Mouse (Mus musculus) myocyte (in vitro differentiated cells): Measurements from ENCODE around the gene Tm2d1. TPM values are rescaled to one million over a fixed set of nuclear protein-coding genes. Genes with fewer than 3 reads are reported as not detected.

Source experiments
- H3K27me3 ChIP-seq: one replicate; pipeline ENCODE4 v1.6.1; 2011; ENCODE audit not compliant: control insufficient read depth, insufficient read depth, insufficient read length
- H3K36me3 ChIP-seq: one replicate; pipeline ENCODE4 v1.6.1; 2011; ENCODE audit not compliant: control insufficient read depth, insufficient read depth
- H3K4me2 ChIP-seq: one replicate; pipeline ENCODE4 v1.6.1; 2011; ENCODE audit warnings: low read depth, control low read depth
- H3K4me3 ChIP-seq: one replicate; pipeline ENCODE4 v1.5.1; 2011; ENCODE audit warnings: mild to moderate bottlenecking, control low read depth, moderate library complexity
- H3K79me2 ChIP-seq: one replicate; pipeline ENCODE4 v1.6.1; 2011; ENCODE audit not compliant: control insufficient read depth, insufficient read depth
- H3ac ChIP-seq: one replicate; pipeline ENCODE4 v1.6.1; 2011; ENCODE audit not compliant: control insufficient read depth, insufficient read length
- CEBPB ChIP-seq: IDR thresholded peaks from 2 replicates; pipeline ENCODE4 v1.6.1; 2011; ENCODE audit warnings: mild to moderate bottlenecking, moderate library complexity; ENCODE audit not compliant: poor library complexity, insufficient read depth, severe bottlenecking
- E2F4 ChIP-seq: IDR thresholded peaks from one replicate; pipeline ENCODE4 v1.6.1; 2011; ENCODE audit warnings: mild to moderate bottlenecking, control low read depth, moderate library complexity; ENCODE audit not compliant: insufficient read depth
- MAX ChIP-seq: IDR thresholded peaks from one replicate; pipeline ENCODE4 v1.6.1; 2011; ENCODE audit warnings: low read depth, mild to moderate bottlenecking, control low read depth
- MYOD1 ChIP-seq, 3 experiments: IDR thresholded peaks; one replicate each; pipeline ENCODE4 v1.6.1; 2011; ENCODE audit warnings: control low read depth in 2 of 3, low read depth in 2 of 3, mild to moderate bottlenecking in 2 of 3, moderate library complexity in 1 of 3; ENCODE audit not compliant: insufficient read length in 2 of 3, control insufficient read depth in 1 of 3
- MYOG ChIP-seq, 3 experiments: IDR thresholded peaks; one replicate each; pipeline ENCODE4 v1.6.1; 2011; ENCODE audit warnings: control low read depth in 2 of 3, low read depth in 2 of 3, mild to moderate bottlenecking in 2 of 3; ENCODE audit not compliant: insufficient read length in 2 of 3, control insufficient read depth in 1 of 3, insufficient read depth in 1 of 3
- POLR2A ChIP-seq: IDR thresholded peaks from one replicate; pipeline ENCODE4 v1.6.1; 2011; ENCODE audit warnings: low read depth, mild to moderate bottlenecking, control low read depth, moderate library complexity; ENCODE audit not compliant: insufficient read length
- POLR2AphosphoS2 ChIP-seq: IDR thresholded peaks from one replicate; pipeline ENCODE4 v1.6.1; 2011; ENCODE audit warnings: low read depth, control low read depth; ENCODE audit not compliant: insufficient read length
- REST ChIP-seq: IDR thresholded peaks from one replicate; pipeline ENCODE4 v1.6.1; 2011; ENCODE audit warnings: mild to moderate bottlenecking, control low read depth, moderate library complexity; ENCODE audit not compliant: insufficient read depth, insufficient read length
- SRF ChIP-seq: IDR thresholded peaks from one replicate; pipeline ENCODE4 v1.6.1; 2011; ENCODE audit warnings: low read depth; ENCODE audit not compliant: control insufficient read depth, insufficient read length
- TCF12 ChIP-seq: IDR thresholded peaks from one replicate; pipeline ENCODE4 v1.6.1; 2011; ENCODE audit warnings: mild to moderate bottlenecking, control low read depth; ENCODE audit not compliant: poor library complexity, insufficient read depth, severe bottlenecking
- TCF3 ChIP-seq: IDR thresholded peaks from one replicate; pipeline ENCODE4 v1.6.1; 2011; ENCODE audit warnings: low read depth, control low read depth; ENCODE audit not compliant: insufficient read length
- USF1 ChIP-seq: IDR thresholded peaks from one replicate; pipeline ENCODE4 v1.6.1; 2011; ENCODE audit warnings: low read depth, mild to moderate bottlenecking, control low read depth, moderate library complexity
- polyA plus RNA-seq: library from polyadenylated mRNA; unstranded; fragments of >200 nt; fragmentation: generic; extraction: Trizol; gene quantifications from one replicate; pipeline ENCODE4 v1.2.1, GENCODE M21; 2012; ENCODE audit warnings: missing spikeins

The Tm2d1 gene
- polyA plus RNA-seq, 1 experiment, result 41.0 TPM

DNA sequence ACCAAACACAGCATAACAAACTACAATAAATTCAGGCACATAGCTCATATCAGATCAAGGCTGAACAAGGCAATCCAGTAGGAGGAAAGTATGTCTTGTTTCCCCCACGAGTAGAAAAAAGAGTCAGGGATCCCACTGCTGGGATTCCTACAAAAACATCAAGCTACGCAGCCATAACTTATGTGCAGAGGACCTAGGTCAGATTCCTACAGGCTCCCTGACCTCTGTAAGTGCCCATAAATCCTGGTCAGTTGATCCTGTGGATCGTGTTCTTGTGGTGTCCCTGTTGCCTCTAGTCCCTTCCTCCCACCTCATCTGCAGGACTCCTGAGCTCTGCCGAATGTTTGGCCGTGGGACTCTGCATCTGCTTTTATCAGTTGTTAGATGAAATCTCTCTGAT, 1.9 kb upstream of the Tm2d1 start:
- no peak overlapping the region for H3K4me2 ChIP-seq
- TF ChIP-seq MYOG (IDR thresholded peaks at IDR 0.05; ENCODE audit: control insufficient read depth in 1 of 3, insufficient read depth in 1 of 3, insufficient read length in 2 of 3, low read depth in 2 of 3) (no peak), TCF12 (no peak), MAX (no peak), REST (no peak), POLR2AphosphoS2 (no peak), CEBPB (no peak), SRF (no peak), USF1 (no peak), E2F4 (no peak), TCF3 (no peak), MYOD1 (IDR thresholded peaks at IDR 0.05; ENCODE audit: control insufficient read depth in 1 of 3, insufficient read length in 2 of 3, low read depth in 2 of 3) (no peak), POLR2A (no peak)

DNA sequence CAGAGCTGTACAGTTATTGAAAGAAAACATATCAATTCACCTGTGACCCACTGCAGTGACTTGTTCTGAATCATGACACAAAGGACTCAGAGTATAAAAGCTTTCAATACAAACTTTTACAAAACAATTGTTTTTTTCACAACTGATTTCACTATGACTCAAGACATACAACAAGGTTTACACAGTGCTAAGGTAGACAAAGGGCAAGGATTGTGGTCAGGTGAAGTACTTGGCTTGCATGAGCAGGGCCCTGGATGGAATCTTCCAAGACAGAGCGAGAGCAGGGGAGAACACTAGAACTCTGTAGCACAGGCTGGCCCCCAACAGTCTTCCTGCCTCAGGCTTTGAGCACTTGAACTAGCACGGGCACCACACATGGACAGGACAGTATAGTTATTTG, 6.2 kb downstream of the Tm2d1 start:
- no peak for TF ChIP-seq POLR2AphosphoS2
- no peak for TF ChIP-seq TCF12
- TF ChIP-seq SRF, result no peak
- no peak for TF ChIP-seq USF1
- TF ChIP-seq REST, result no peak
- TF ChIP-seq CEBPB, result no peak
- no peak for TF ChIP-seq MYOG (IDR thresholded peaks at IDR 0.05; ENCODE audit: control insufficient read depth in 1 of 3, insufficient read depth in 1 of 3, insufficient read length in 2 of 3, low read depth in 2 of 3)
- TF ChIP-seq POLR2A, result no peak
- no peak for TF ChIP-seq TCF3
- TF ChIP-seq MYOD1 (IDR thresholded peaks at IDR 0.05; ENCODE audit: control insufficient read depth in 1 of 3, insufficient read length in 2 of 3, low read depth in 2 of 3), result no peak
- TF ChIP-seq E2F4, result no peak
- no peak for TF ChIP-seq MAX
- peaks cover 32% of the 10 kb centered on the region for H3K79me2 ChIP-seq

More for the DNA sequence above, 1.9 kb upstream of the Tm2d1 start:
- no peaks in the 10 kb centered on the region for H3K27me3 ChIP-seq
- H3K36me3 ChIP-seq, result no peaks in the 10 kb centered on the region
- H3K4me3 ChIP-seq, result no peak overlapping the region
- peaks cover 16% of the 10 kb centered on the region for H3K79me2 ChIP-seq
- H3ac ChIP-seq, result no peak overlapping the region

GRCm38 (mm10) chr4:98375401-98375800, 7.7 kb downstream of the Tm2d1 start:
- H3ac ChIP-seq, result no peak overlapping the region
- no peak overlapping the region for H3K4me3 ChIP-seq
- H3K36me3 ChIP-seq, result no peaks in the 10 kb centered on the region
- no peaks in the 10 kb centered on the region for H3K27me3 ChIP-seq
- peaks cover 29% of the 10 kb centered on the region for H3K79me2 ChIP-seq
- TF ChIP-seq TCF3 (no peak), TCF12 (no peak), POLR2A (no peak), SRF (no peak), USF1 (no peak), CEBPB (no peak), MAX (no peak), E2F4 (no peak), MYOD1 (IDR thresholded peaks at IDR 0.05; ENCODE audit: control insufficient read depth in 1 of 3, insufficient read length in 2 of 3, low read depth in 2 of 3) (no peak), MYOG (IDR thresholded peaks at IDR 0.05; ENCODE audit: control insufficient read depth in 1 of 3, insufficient read depth in 1 of 3, insufficient read length in 2 of 3, low read depth in 2 of 3) (no peak), REST (no peak), POLR2AphosphoS2 (no peak)
- no peak overlapping the region for H3K4me2 ChIP-seq

More for the DNA sequence above, 6.2 kb downstream of the Tm2d1 start:
- no peak overlapping the region for H3K4me2 ChIP-seq
- H3ac ChIP-seq, result no peak overlapping the region
- H3K4me3 ChIP-seq, result no peak overlapping the region
- H3K27me3 ChIP-seq, result no peaks in the 10 kb centered on the region
- H3K36me3 ChIP-seq, result no peaks in the 10 kb centered on the region

GRCm38 (mm10) chr4:98358034-98358809, 24.9 kb downstream of the Tm2d1 start:
- Histone ChIP-seq H3ac (no peak overlapping the region), H3K4me2 (no peak overlapping the region), H3K27me3 (no peaks in the 10 kb centered on the region), H3K4me3 (no peak overlapping the region), H3K36me3 (peaks cover 14% of the 10 kb centered on the region), H3K79me2 (no peaks in the 10 kb centered on the region)
- TF ChIP-seq MYOD1 (IDR thresholded peaks at IDR 0.05; ENCODE audit: control insufficient read depth in 1 of 3, insufficient read length in 2 of 3, low read depth in 2 of 3) (no peak), POLR2AphosphoS2 (no peak), POLR2A (no peak), MAX (no peak), MYOG (IDR thresholded peaks at IDR 0.05; ENCODE audit: control insufficient read depth in 1 of 3, insufficient read depth in 1 of 3, insufficient read length in 2 of 3, low read depth in 2 of 3) (no peak), TCF3 (no peak), E2F4 (no peak), REST (no peak), USF1 (no peak), SRF (no peak), CEBPB (no peak), TCF12 (no peak)
